Mouse (Mus musculus): Measurements from ENCODE around the gene Gm3409.
"Not testable (repeated sequence)": the region's sequence is repeated elsewhere in the genome, so short reads cannot be mapped to it uniquely, and the experiment has no call there.

The Gm3409 gene

DNA sequence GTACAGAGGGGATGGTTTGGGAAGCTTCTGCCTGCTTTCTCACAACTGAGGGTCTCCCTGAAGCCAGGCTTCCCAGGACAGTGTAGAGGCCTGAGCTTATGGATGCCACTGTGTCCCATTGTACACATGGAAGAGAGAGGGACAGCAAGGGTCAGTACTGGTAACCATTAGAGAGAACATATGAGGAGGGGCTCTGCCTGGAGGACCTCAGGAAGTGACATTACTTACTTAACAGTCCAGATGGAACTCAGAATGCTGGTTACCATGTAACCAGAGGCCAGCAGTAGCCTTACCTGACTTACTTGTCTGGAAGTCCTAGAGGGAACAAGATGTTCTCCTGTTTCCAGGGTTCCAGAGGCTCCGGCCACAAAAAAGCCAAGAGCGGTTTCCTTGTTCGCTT lies at the start of gene Gm3409:
TSS of gene Gm3409 (plus strand) at position 301 of the 400 bp plus-strand sequence.
- not testable (repeated sequence) for DNase-seq

DNA sequence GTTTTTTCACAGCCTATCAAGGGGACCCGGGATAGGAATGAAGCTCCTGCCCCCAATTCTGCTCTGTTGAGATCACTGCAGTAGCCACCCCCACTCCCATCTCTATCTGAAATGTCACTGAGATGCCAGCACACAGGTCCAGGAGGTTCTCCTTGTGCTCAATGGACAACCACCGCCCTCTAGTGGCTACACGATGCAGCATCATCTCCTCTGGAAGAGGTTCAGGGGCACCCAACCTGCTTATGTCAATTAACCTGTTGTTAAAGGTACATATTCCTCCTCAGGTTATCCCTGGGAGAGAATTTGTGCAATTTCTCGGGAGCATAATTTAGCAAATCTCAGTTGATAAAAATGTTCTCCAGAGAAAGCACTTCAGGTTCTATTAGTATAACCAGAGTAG lies 48.5 kb upstream of the Gm3409 start:
- peak; percentile 60 to 75 for DNase-seq

DNA sequence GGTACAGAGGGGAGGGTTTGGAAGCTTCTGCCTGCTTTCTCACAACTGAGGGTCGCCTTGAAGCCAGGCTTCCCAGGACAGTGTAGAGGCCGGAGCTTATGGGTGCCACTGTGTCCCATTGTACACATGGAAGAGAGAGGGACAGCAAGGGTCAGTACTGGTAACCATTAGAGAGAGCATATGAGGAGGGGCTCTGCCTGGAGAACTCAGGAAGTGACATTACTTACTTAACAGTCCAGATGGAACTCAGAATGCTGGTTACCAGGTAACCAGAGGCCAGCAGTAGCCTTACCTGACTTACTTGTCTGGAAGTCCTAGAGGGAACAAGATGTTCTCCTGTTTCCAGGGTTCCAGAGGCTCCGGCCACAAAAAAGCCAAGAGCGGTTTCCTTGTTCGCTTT lies 46.4 kb upstream of the Gm3409 start, which contains the start of gene Gm6370:
TSS of gene Gm6370 (plus strand) at position 301 of the 400 bp plus-strand sequence.
- DNase-seq: not testable (repeated sequence)

DNA sequence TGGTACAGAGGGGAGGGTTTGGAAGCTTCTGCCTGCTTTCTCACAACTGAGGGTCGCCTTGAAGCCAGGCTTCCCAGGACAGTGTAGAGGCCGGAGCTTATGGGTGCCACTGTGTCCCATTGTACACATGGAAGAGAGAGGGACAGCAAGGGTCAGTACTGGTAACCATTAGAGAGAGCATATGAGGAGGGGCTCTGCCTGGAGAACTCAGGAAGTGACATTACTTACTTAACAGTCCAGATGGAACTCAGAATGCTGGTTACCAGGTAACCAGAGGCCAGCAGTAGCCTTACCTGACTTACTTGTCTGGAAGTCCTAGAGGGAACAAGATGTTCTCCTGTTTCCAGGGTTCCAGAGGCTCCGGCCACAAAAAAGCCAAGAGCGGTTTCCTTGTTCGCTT lies 35.3 kb upstream of the Gm3409 start, which contains the start of gene 4930449I24Rik:
TSS of gene 4930449I24Rik (plus strand) at position 301 of the 400 bp plus-strand sequence.
- not testable (repeated sequence) for DNase-seq

DNA sequence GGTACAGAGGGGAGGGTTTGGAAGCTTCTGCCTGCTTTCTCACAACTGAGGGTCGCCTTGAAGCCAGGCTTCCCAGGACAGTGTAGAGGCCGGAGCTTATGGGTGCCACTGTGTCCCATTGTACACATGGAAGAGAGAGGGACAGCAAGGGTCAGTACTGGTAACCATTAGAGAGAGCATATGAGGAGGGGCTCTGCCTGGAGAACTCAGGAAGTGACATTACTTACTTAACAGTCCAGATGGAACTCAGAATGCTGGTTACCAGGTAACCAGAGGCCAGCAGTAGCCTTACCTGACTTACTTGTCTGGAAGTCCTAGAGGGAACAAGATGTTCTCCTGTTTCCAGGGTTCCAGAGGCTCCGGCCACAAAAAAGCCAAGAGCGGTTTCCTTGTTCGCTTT lies 23.6 kb upstream of the Gm3409 start, which contains the start of gene Gm3402:
TSS of gene Gm3402 (plus strand) at position 301 of the 400 bp plus-strand sequence.
- not testable (repeated sequence) for DNase-seq

DNA sequence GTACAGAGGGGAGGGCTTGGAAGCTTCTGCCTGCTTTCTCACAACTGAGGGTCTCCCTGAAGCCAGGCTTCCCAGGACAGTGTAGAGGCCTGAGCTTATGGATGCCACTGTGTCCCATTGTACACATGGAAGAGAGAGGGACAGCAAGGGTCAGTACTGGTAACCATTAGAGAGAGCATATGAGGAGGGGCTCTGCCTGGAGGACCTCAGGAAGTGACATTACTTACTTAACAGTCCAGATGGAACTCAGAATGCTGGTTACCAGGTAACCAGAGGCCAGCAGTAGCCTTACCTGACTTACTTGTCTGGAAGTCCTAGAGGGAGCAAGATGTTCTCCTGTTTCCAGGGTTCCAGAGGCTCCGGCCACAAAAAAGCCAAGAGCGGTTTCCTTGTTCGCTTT lies 11.9 kb upstream of the Gm3409 start, which contains the start of gene Gm3404:
TSS of gene Gm3404 (plus strand) at position 301 of the 400 bp plus-strand sequence.
- not testable (repeated sequence) for DNase-seq

DNA sequence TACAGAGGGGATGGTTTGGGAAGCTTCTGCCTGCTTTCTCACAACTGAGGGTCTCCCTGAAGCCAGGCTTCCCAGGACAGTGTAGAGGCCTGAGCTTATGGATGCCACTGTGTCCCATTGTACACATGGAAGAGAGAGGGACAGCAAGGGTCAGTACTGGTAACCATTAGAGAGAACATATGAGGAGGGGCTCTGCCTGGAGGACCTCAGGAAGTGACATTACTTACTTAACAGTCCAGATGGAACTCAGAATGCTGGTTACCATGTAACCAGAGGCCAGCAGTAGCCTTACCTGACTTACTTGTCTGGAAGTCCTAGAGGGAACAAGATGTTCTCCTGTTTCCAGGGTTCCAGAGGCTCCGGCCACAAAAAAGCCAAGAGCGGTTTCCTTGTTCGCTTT lies 18.4 kb downstream of the Gm3409 start, which contains the start of gene Gm3415:
TSS of gene Gm3415 (plus strand) at position 301 of the 400 bp plus-strand sequence.
- DNase-seq: not testable (repeated sequence)

DNA sequence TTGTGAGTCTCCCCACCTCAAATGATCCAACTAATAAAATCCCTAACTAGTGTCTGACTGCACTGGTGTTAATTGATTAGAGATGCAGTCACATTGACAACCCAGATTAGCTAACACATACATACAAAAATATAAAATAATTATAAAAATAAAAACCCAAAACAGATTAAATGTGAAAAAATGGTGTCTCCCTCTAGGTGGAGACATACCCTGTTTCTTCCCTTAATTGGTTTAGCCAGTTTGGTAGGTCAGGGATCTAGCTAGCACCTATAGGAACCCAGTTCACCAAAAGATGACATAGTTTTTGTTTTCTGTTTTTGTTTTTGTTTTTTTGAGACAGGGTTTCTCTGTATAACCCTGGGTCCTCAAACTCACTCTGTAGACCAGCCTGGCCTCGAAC lies 26.8 kb downstream of the Gm3409 start:
- no peak for DNase-seq

DNA sequence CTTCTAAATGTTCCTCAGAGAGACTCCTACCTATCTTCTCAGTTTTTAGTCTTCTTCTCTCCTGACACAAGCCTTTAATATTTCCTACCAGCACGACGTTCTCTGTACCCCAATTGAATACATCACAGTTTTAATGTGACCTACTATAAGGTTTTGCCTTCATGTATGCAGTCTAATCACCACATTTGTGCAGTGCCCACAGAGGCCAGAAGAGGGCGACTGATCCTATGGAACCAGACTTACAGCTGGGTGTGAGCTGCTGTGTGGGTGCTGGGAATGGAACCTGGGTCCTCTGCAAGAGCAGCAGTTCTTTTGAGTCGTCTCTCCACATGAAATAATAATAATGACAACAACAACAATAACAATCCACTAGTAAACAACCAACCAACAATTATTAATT lies 29.6 kb downstream of the Gm3409 start:
- DNase-seq: peak; percentile 18 to 58

DNA sequence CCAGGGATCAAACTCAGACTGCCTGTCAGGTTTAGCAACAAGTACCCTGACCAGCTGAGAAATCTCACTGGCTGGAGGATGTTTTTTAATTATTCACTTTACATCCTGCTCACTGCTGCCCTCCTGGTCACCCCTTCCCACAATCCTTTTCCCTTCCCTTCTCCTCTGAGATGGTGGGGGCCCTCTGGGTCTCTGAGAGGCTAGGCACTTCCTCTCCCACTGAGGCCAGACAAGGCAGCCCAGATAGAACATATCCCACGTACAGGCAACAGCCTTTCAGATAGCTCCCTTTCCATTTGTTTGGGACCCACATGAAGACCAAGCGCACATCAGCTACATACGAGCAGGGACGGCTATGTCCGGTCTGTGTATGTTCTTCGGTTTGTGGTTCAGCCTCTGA lies 32.7 kb downstream of the Gm3409 start:
- DNase-seq: not testable (repeated sequence)

DNA sequence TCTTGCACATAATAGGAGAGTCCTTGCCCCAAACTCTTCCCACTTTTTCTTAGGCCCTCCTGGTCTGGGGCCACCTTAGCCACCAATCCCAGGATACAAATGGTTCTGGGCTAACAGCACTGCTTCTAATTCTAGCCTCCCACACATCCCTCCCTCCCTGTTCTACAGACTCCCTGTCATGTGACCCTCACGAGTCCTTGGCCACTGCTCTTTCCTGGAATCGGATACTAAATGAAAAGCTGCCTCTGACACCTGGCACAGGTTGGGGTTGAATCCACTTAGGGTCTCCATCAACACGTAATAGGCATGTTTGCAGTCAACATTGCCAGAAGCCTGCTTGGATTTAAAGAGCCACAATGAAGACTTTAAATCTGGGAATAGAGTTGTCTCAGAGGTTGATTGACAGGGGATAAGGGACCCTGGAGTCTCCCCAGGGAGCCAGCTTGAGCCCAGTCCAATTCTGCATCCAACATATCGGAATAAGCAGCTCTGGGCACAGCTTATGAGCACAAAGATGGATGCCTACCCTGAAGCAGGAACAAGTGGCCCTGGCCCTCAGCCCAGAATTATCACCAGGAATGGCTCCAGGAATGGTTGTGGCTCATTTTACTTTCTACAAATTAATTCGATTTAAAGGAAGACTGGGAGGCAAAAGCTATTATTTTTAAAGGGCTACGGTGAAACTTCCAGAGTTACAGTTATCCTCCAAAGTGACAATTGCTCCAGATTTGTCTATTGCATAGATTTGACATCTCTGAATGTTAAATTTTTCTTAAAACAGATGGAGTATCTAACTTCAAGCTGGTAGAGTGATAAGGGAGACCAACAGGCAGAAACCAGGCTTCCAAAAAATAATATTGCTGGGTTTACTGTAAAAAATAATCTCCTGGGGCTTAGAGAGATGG lies 34.6 kb downstream of the Gm3409 start:
- DNase-seq: peak; percentile 75 to 80

DNA sequence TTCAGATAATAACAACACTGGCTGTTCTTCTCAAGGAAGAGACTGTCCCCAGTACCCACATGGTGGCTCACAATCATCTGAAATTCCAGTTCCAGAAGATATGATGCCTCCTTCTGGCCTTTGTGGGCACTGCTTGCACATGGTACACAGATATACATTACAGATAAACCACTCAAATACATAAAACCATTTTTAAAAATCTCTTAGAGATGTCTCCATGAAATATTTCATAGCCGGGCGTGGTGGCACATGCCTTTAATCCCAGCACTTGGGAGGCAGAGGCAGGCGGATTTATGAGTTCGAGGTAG lies 35.2 kb downstream of the Gm3409 start:
- not testable (repeated sequence) for DNase-seq

DNA sequence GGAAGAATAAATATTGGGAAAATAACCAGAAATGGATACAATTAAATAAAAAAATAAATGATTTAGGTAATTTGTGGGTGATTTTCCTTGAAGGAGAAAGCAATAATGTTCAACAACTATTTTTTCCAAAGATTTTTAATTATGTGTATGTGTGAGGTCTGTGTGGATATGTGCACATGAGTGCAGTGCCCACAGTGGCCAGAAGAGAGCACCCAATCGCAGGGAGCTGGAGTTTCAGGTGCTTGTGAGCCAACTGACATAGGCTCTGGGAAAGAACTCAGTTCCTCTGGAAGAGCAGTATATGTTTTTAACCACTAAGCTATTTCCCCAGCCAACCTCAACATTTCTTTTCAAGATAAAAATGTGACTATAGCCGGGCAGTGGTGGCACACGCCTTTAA lies 39.2 kb downstream of the Gm3409 start:
- no peak for DNase-seq

DNA sequence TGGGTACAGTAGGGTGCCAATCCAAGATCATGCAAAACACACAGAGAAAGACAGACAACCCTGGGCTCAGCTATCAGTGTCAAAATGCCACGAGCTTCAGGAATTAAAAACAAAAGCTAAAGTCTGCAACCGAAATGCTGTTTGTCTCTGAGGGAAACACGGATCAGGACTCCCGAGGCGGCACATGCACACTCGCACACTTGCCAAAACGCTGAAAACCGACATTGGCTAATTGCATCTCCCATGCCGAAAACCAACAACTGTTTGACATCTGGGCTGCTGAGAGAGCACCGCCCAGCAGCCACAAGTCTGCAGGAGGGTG lies 46.7 kb downstream of the Gm3409 start:
- no peak for DNase-seq

DNA sequence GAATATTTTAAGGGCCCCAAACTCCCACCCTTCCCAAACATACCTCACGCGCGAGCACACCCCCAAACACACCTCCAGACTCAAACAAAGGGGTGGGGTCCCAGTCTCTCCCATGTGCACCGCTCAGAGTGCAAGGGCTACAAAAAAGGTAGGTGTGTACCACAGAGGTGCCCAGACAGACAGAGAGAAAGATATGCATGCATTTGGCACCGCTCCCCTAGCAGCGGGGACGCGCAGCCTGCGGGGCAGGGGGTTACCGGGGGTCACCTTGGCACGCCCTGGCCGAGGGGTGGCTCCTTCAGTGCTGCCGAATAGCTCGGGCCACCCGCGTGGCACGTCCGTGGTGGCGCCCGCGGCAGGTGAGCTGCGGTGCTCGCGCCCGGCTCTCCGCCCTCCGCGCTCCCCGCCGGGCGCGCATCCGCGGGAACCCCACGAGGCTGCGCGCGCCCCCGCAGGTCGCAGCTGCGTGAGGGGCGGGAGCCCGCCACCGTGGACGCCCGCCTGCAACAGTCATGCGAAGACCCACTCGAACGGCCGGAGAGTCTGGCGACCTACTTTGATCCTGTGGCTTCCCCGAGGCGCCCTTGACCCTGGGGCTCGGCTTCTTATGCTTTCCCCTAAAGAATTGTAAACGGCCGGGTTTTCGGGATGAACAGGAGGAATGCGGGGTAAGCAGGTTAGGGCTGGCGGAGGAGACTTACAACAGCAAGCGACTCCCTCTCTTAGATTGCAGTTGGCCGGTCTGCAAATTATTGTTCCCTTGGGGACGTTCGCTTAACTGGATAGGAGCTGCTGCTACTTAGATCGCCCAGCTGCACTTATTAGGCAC lies 47.2 kb downstream of the Gm3409 start, which contains the start of gene Gpr12:
TSS of gene Gpr12 (minus strand) at position 762 of the 829 bp plus-strand sequence.
- peak; percentile 29 to 38 for DNase-seq

DNA sequence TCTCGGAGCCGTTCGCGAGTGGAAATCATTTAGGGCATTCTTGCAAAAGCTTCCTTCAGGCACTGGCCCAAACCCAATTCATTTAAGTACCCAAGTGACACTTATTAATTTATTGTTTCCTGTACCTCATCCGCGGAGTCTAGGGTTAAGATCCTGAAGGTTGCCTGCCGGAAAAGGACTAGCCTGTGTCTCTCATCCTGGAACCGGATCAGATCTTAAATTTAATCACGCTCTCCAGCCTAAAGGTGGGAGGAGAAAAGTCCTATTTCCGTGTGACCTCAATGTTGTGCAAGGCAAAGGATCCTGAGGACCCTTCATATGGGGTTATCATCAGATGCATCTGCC lies 47.8 kb downstream of the Gm3409 start:
- no peak for DNase-seq

DNA sequence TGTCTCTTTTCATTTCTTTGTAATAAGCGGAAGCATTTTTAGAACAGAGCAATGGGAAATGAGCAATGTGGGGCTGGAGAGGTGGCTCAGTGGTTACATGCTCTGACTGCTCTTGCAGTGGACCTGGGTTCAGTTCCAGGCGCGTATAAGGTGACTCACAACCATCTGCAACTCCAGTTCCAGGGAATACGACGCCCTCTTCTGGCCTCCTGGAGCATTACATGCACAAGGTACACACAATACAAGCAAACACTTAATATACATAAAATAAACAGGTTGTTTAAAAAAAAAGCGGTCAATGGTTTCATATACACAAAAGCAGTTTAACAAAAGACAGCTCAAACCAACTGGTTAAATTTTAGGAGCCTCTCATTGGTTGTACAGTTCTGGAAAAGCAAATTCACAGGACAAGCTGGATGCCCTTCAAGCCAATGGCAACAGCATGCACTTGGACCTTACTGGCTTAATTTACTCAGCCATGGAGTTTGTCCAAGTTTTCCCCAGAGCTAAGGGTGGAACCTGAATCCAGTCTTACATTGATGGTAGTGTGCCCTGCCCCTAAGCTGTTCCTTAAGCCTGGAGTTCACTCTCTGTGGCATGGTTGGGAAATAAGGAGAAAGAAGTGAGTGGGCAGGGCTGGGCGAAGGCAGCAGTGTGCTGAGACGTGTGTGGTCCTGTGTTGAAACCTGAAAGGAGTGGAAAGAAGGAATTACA lies 49.1 kb downstream of the Gm3409 start:
- no peak for DNase-seq

Data from cerebellum, postnatal 14 days (tissue).